Mouse (Mus musculus): ENCODE measurements at regions not wholly inside any gene's neighbourhood (a gene's known extent, or its start where the extent isn't known, plus 50 kb on each side); places are given as distances from the start of the nearest gene placed in this dataset.
A peak's percentile ranks its signal among the peaks of the same experiment; 100 is the strongest.
"Not testable (repeated sequence)": the region's sequence is repeated elsewhere in the genome, so short reads cannot be mapped to it uniquely, and the experiment has no call there.

- no peak for DNase-seq (ENCODE audit: low read depth, low spot score)
Measured at GRCm38 (mm10) chr13:4858341-4858740, 249.4 kb upstream of the Akr1e1 start.

- DNase-seq (ENCODE audit: low read depth, low spot score): not testable (repeated sequence)
Measured at GRCm38 (mm10) chr13:4839481-4839880, 230.5 kb upstream of the Akr1e1 start.

- no peak for DNase-seq (ENCODE audit: low read depth, low spot score)
Measured at GRCm38 (mm10) chr13:4826756-4827155, 217.8 kb upstream of the Akr1e1 start.

GRCm38 (mm10) chr13:4825749-4826148 lies 216.8 kb upstream of the Akr1e1 start:
- not testable (repeated sequence) for DNase-seq (ENCODE audit: low read depth, low spot score)

- DNase-seq (ENCODE audit: low read depth, low spot score): no peak
Measured at GRCm38 (mm10) chr13:4806876-4807275, 197.9 kb upstream of the Akr1e1 start.

GRCm38 (mm10) chr13:4800666-4801065 lies 191.7 kb upstream of the Akr1e1 start:
- DNase-seq (ENCODE audit: low read depth, low spot score): no peak

- no peak for DNase-seq (ENCODE audit: low read depth, low spot score)
Measured at GRCm38 (mm10) chr13:4791139-4791538, 182.2 kb upstream of the Akr1e1 start.

- DNase-seq (ENCODE audit: low read depth, low spot score): no peak
Measured at GRCm38 (mm10) chr13:4790414-4790813, 181.4 kb upstream of the Akr1e1 start.

GRCm38 (mm10) chr13:4783290-4783689 lies 174.3 kb upstream of the Akr1e1 start:
- no peak for DNase-seq (ENCODE audit: low read depth, low spot score)

GRCm38 (mm10) chr13:4778264-4778823 lies 169.4 kb upstream of the Akr1e1 start:
- not testable (repeated sequence) for DNase-seq (ENCODE audit: low read depth, low spot score)

- DNase-seq (ENCODE audit: low read depth, low spot score): peak; percentile 40
Measured at GRCm38 (mm10) chr13:4776855-4777254, 167.9 kb upstream of the Akr1e1 start.

GRCm38 (mm10) chr13:4772324-4772723 lies 163.3 kb upstream of the Akr1e1 start:
- peak; percentile 15 for DNase-seq (ENCODE audit: low read depth, low spot score)

- peak; percentile 79 for DNase-seq (ENCODE audit: low read depth, low spot score)
Measured at GRCm38 (mm10) chr13:4771120-4772075, 162.4 kb upstream of the Akr1e1 start.

- DNase-seq (ENCODE audit: low read depth, low spot score): no peak
Measured at GRCm38 (mm10) chr13:4759965-4760364, 151.0 kb upstream of the Akr1e1 start.

GRCm38 (mm10) chr13:4756529-4756928 lies 147.6 kb upstream of the Akr1e1 start:
- DNase-seq (ENCODE audit: low read depth, low spot score): no peak

GRCm38 (mm10) chr13:4742930-4743329 lies 134.0 kb upstream of the Akr1e1 start:
- DNase-seq (ENCODE audit: low read depth, low spot score): no peak

- not testable (repeated sequence) for DNase-seq (ENCODE audit: low read depth, low spot score)
Measured at GRCm38 (mm10) chr13:4716299-4716698, 107.3 kb upstream of the Akr1e1 start.

- no peak for DNase-seq (ENCODE audit: low read depth, low spot score)
Measured at GRCm38 (mm10) chr13:4714724-4715123, 105.8 kb upstream of the Akr1e1 start.

- DNase-seq (ENCODE audit: low read depth, low spot score): no peak
Measured at GRCm38 (mm10) chr13:4712698-4713097, 103.7 kb upstream of the Akr1e1 start.

- not testable (repeated sequence) for DNase-seq (ENCODE audit: low read depth, low spot score)
Measured at GRCm38 (mm10) chr13:4699591-4699990, 90.6 kb upstream of the Akr1e1 start.

GRCm38 (mm10) chr13:4666375-4667140 lies 57.6 kb upstream of the Akr1e1 start:
- DNase-seq (ENCODE audit: low read depth, low spot score): peak; percentile 47

- DNase-seq (ENCODE audit: low read depth, low spot score): no peak
Measured at GRCm38 (mm10) chr13:4663390-4663789, 54.4 kb upstream of the Akr1e1 start.

Measured in telencephalon, adult 2 months (tissue).